Mouse (Mus musculus) cortical plate, adult 2 months (tissue): ENCODE data around the gene Sfrp4.

Experiments
- CTCF ChIP-seq: fragments of 200-500 bp; IDR thresholded peaks from 2 replicates; pipeline ENCODE4 v1.5.1; 2011; ENCODE audit warnings: mild to moderate bottlenecking, control low read depth, low read length; ENCODE audit not compliant: insufficient read depth; ENCODE audit errors: extremely low read depth
- POLR2A ChIP-seq: fragments of 200-500 bp; IDR thresholded peaks from 2 replicates; pipeline ENCODE4 v1.6.1; 2011; ENCODE audit warnings: mild to moderate bottlenecking, low read length, control low read depth; ENCODE audit not compliant: insufficient read depth; ENCODE audit errors: extremely low read depth

DNA sequence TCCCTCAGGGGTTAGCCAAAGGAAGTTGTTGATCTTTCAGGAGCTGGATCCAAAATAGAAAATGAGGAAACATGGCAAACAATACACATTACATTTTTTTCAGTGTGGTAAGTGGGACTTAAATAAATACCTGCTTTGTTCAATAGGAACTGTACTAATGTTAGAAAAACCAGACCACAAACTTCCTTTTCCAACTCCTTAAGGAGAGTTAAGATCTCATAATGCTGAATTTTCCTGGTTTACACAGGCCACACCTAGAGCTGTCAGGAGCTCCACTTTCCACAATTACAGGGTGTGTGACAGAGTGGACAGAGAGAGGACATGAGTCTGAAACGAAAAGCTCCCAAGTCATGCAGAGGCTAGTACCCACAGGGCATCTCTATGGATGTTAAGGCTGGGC is 19.2 kb upstream of the Sfrp4 start:
- no peak for TF ChIP-seq POLR2A
- TF ChIP-seq CTCF: no peak
